Mouse (Mus musculus) megakaryocyte, embryonic 14.5 days (primary cell): ENCODE measurements around the gene Sspo.

Experiments
- FLI1 ChIP-seq: IDR thresholded peaks from 2 replicates; pipeline ENCODE4 v1.6.1; 2012; ENCODE audit warnings: low read length, inconsistent platforms, mixed read lengths
- GATA1 ChIP-seq: IDR thresholded peaks from 3 replicates; pipeline ENCODE4 v1.6.1; 2012; ENCODE audit warnings: mixed read lengths, low read length, inconsistent platforms, borderline replicate concordance

DNA sequence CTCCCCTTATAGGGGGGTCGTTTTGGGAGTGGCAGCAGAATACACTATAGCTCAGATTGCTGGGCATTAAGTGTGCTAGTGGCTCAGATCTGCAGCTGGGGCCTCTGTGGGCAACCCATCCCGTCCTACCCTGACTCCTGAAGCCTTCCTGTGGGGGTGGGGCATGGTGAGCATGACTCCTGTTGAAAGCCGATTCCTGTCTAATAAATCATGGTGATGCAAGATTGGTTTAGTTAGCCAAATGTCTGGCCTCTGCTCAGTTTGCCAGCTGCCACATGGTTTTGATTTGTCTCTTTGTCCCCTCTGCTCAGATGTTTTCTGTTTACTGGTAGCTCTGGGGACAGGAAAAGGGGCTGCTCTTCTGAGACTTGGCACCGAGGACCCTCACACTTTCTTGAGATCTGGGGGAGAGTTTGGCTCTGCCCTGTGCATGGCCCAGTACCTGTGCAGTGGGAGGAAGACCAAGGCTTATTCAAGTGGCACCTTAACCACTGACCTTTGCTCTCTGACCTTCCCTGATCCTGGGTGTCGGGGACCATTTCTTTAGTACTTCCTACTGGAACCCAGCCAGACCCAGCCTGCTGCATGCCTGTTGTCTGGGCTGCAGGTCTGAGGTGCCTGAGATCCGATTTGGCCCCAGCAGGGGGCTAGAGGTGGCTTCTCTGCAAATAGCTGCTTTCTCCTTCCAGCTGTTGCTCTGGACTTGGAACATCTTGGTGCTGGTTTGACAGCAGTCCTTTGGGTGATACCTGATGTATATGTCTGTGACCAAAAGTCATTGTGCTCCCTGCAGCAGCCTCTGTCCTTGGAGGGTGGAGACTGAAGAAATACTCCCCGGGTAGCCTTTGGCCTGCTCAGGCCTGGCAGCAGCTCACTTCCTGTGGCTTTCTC lies 93.8 kb downstream of the Sspo start:
- TF ChIP-seq GATA1: no peak
- no peak for TF ChIP-seq FLI1
